Mouse (Mus musculus) embryonic facial prominence, embryonic 13.5 days (tissue): ENCODE data around the gene Prmt3. TPM values are rescaled to one million over a fixed set of nuclear protein-coding genes. Genes with fewer than 3 reads are reported as not detected.
A peak's percentile ranks its signal among the peaks of the same experiment; 100 is the strongest.

Source experiments
- ATAC-seq: fragments of 200-750 bp; cut with Nextera tagmentation; 2 replicates; pipeline ENCODE4 v1.8.0; 2017; ENCODE audit warnings: low read depth; ENCODE audit not compliant: insufficient number of reproducible peaks, insufficient read depth, low FRiP score, low TSS enrichment
- H3K27ac ChIP-seq: fragments of 300-500 bp; sonication (generic); 2 replicates; pipeline ENCODE4 v1.5.1; 2015; ENCODE audit warnings: moderate library complexity, mild to moderate bottlenecking, inconsistent platforms
- H3K27me3 ChIP-seq: fragments of 300-500 bp; sonication (generic); 2 replicates; pipeline ENCODE4 v1.6.1; 2015; ENCODE audit warnings: mild to moderate bottlenecking, inconsistent platforms
- H3K36me3 ChIP-seq: fragments of 300-500 bp; sonication (generic); 2 replicates; pipeline ENCODE4 v1.6.1; 2015; ENCODE audit warnings: mild to moderate bottlenecking, inconsistent platforms
- H3K4me1 ChIP-seq: fragments of 300-500 bp; sonication (generic); 2 replicates; pipeline ENCODE4 v1.6.1; 2015; ENCODE audit warnings: inconsistent platforms
- H3K4me2 ChIP-seq: fragments of 300-500 bp; sonication (generic); 2 replicates; pipeline ENCODE4 v1.6.1; 2015; ENCODE audit warnings: moderate library complexity, mild to moderate bottlenecking, inconsistent platforms
- H3K4me3 ChIP-seq: fragments of 300-500 bp; sonication (generic); 2 replicates; pipeline ENCODE4 v1.5.1; 2015; ENCODE audit warnings: mild to moderate bottlenecking, inconsistent platforms
- H3K9ac ChIP-seq: fragments of 300-500 bp; sonication (generic); 2 replicates; pipeline ENCODE4 v1.6.1; 2015; ENCODE audit warnings: mild to moderate bottlenecking, inconsistent platforms
- H3K9me3 ChIP-seq: fragments of 300-500 bp; sonication (generic); 2 replicates; pipeline ENCODE4 v1.6.1; 2016; ENCODE audit warnings: inconsistent platforms
- WGBS: fragments of 180-500 bp; shearing (Covaris S2); methylation state at CpG from one replicate; pipeline ENCODE4 v1.1.7; 2015; ENCODE audit warnings: mixed read lengths; 5-methylcytosine and 5-hydroxymethylcytosine counted together
- polyA plus RNA-seq: library from polyadenylated mRNA; unstranded; fragments of >200 nt; fragmentation: Nextera tagmentation; extraction: Ambion mirVana; gene quantifications from 2 replicates; pipeline ENCODE4 v1.2.1, GENCODE M21; 2015

The Prmt3 gene
- polyA plus RNA-seq, 1 experiment from 2014 or later, result 53.0 TPM

- no peak overlapping the region for H3K4me3 ChIP-seq
- no peak overlapping the region for H3K27ac ChIP-seq
- no peaks in the 10 kb centered on the region for H3K27me3 ChIP-seq
- no peak overlapping the region for H3K9ac ChIP-seq
- H3K36me3 ChIP-seq, result peaks cover 18% of the 10 kb centered on the region
- no peaks in the 10 kb centered on the region for H3K4me1 ChIP-seq
- no peaks in the 10 kb centered on the region for H3K9me3 ChIP-seq
- no peak overlapping the region for H3K4me2 ChIP-seq
- ATAC-seq, result no peak
- 94% methylated on average over 3 of the region's 3 CpGs for WGBS
Measured at GRCm38 (mm10) chr7:49859820-49860219, 81.7 kb downstream of the Prmt3 start.

- 89% methylated on average over 2 of the region's 2 CpGs for WGBS
Measured at GRCm38 (mm10) chr7:49861196-49861595, 83.0 kb downstream of the Prmt3 start.

GRCm38 (mm10) chr7:49863753-49864152, 85.6 kb downstream of the Prmt3 start:
- Histone ChIP-seq H3K27me3 (no peaks in the 10 kb centered on the region), H3K27ac (no peak overlapping the region), H3K9ac (no peak overlapping the region), H3K4me2 (no peak overlapping the region), H3K4me1 (no peaks in the 10 kb centered on the region), H3K4me3 (no peak overlapping the region), H3K9me3 (no peaks in the 10 kb centered on the region), H3K36me3 (0 out of 2 replicates have a peak, but pooled peaks cover 2% of the 10 kb centered on the region)
- ATAC-seq, result no peak
- WGBS, result 68% methylated on average over 3 of the region's 3 CpGs

More at GRCm38 (mm10) chr7:49861196-49861595, 83.0 kb downstream of the Prmt3 start:
- no peak overlapping the region for H3K27ac ChIP-seq
- H3K9ac ChIP-seq, result no peak overlapping the region
- H3K4me1 ChIP-seq, result no peaks in the 10 kb centered on the region
- ATAC-seq, result no peak
- H3K27me3 ChIP-seq, result no peaks in the 10 kb centered on the region
- no peak overlapping the region for H3K4me2 ChIP-seq
- no peak overlapping the region for H3K4me3 ChIP-seq
- H3K9me3 ChIP-seq, result no peaks in the 10 kb centered on the region
- peaks cover 18% of the 10 kb centered on the region for H3K36me3 ChIP-seq

- no peak overlapping the region for H3K4me2 ChIP-seq
- no peak overlapping the region for H3K27ac ChIP-seq
- H3K4me1 ChIP-seq, result no peaks in the 10 kb centered on the region
- H3K36me3 ChIP-seq, result no peaks in the 10 kb centered on the region
- no peak overlapping the region for H3K9ac ChIP-seq
- ATAC-seq, result no peak
- H3K9me3 ChIP-seq, result no peaks in the 10 kb centered on the region
- H3K4me3 ChIP-seq, result no peak overlapping the region
- H3K27me3 ChIP-seq, result no peaks in the 10 kb centered on the region
- WGBS, result 61% methylated on average over 5 of the region's 5 CpGs
Measured at GRCm38 (mm10) chr7:49869656-49870055, 91.5 kb downstream of the Prmt3 start.

GRCm38 (mm10) chr7:49870276-49870675, 92.1 kb downstream of the Prmt3 start:
- no peaks in the 10 kb centered on the region for H3K36me3 ChIP-seq
- H3K4me1 ChIP-seq, result no peaks in the 10 kb centered on the region
- H3K9me3 ChIP-seq, result no peaks in the 10 kb centered on the region
- no peak for ATAC-seq
- H3K27me3 ChIP-seq, result no peaks in the 10 kb centered on the region
- no peak overlapping the region for H3K9ac ChIP-seq
- H3K4me3 ChIP-seq, result no peak overlapping the region
- 74% methylated on average over 3 of the region's 3 CpGs for WGBS
- no peak overlapping the region for H3K27ac ChIP-seq
- no peak overlapping the region for H3K4me2 ChIP-seq

GRCm38 (mm10) chr7:49877307-49877706, 99.2 kb downstream of the Prmt3 start:
- H3K27ac ChIP-seq, result no peak overlapping the region
- H3K4me3 ChIP-seq, result no peak overlapping the region
- H3K36me3 ChIP-seq, result no peaks in the 10 kb centered on the region
- no peak overlapping the region for H3K4me2 ChIP-seq
- peaks cover 3% of the 10 kb centered on the region for H3K4me1 ChIP-seq
- WGBS, result 83% methylated on average over 5 of the region's 5 CpGs
- no peak overlapping the region for H3K9ac ChIP-seq
- no peaks in the 10 kb centered on the region for H3K9me3 ChIP-seq
- peak; percentile 26; the same call in 1 of the 2 replicates for ATAC-seq
- H3K27me3 ChIP-seq, result no peaks in the 10 kb centered on the region

- 58% methylated on average over 13 of the region's 13 CpGs for WGBS
- no peak for ATAC-seq
- H3K4me1 ChIP-seq, result peaks cover 11% of the 10 kb centered on the region
- no peaks in the 10 kb centered on the region for H3K27me3 ChIP-seq
- H3K36me3 ChIP-seq, result no peaks in the 10 kb centered on the region
- no peak overlapping the region for H3K4me3 ChIP-seq
- H3K27ac ChIP-seq, result no peak overlapping the region
- no peak overlapping the region for H3K9ac ChIP-seq
- H3K4me2 ChIP-seq, result no peak overlapping the region
- no peaks in the 10 kb centered on the region for H3K9me3 ChIP-seq
Measured at GRCm38 (mm10) chr7:49879051-49879450, 100.9 kb downstream of the Prmt3 start.

GRCm38 (mm10) chr7:49879998-49880707, 102.0 kb downstream of the Prmt3 start:
- no peak overlapping the region for H3K4me2 ChIP-seq
- no peaks in the 10 kb centered on the region for H3K36me3 ChIP-seq
- no peaks in the 10 kb centered on the region for H3K27me3 ChIP-seq
- H3K9ac ChIP-seq, result no peak overlapping the region
- WGBS, result 78% methylated on average over 8 of the region's 8 CpGs
- no peaks in the 10 kb centered on the region for H3K9me3 ChIP-seq
- no peak overlapping the region for H3K4me3 ChIP-seq
- no peak overlapping the region for H3K27ac ChIP-seq
- no peak for ATAC-seq
- peaks cover 11% of the 10 kb centered on the region for H3K4me1 ChIP-seq

- Histone ChIP-seq H3K36me3 (no peaks in the 10 kb centered on the region), H3K27ac (no peak overlapping the region), H3K9me3 (no peaks in the 10 kb centered on the region), H3K27me3 (no peaks in the 10 kb centered on the region), H3K4me2 (0 out of 2 replicates have a peak overlapping the region, but pooled peaks have one; percentile 16), H3K4me3 (no peak overlapping the region), H3K4me1 (peaks cover 11% of the 10 kb centered on the region), H3K9ac (no peak overlapping the region)
- ATAC-seq, result no peak
- WGBS, result 15% methylated on average over 4 of the region's 4 CpGs
Measured at GRCm38 (mm10) chr7:49882288-49882687, 104.1 kb downstream of the Prmt3 start.

- Histone ChIP-seq H3K36me3 (no peaks in the 10 kb centered on the region), H3K9ac (0 out of 2 replicates have a peak overlapping the region, but pooled peaks have one; percentile 28), H3K4me1 (peaks cover 11% of the 10 kb centered on the region), H3K9me3 (no peaks in the 10 kb centered on the region), H3K4me3 (no peak overlapping the region), H3K27ac (no peak overlapping the region), H3K27me3 (no peaks in the 10 kb centered on the region), H3K4me2 (0 out of 2 replicates have a peak overlapping the region, but pooled peaks have one; percentile 16)
- no peak for ATAC-seq
- WGBS, result 22% methylated on average over 16 of the region's 16 CpGs
Measured at GRCm38 (mm10) chr7:49882694-49883389, 104.7 kb downstream of the Prmt3 start.

- 70% methylated on average over 2 of the region's 2 CpGs for WGBS
- H3K4me2 ChIP-seq, result no peak overlapping the region
- no peaks in the 10 kb centered on the region; the same call in 1 of the 2 replicates for H3K27me3 ChIP-seq
- ATAC-seq, result no peak
- no peaks in the 10 kb centered on the region for H3K9me3 ChIP-seq
- no peak overlapping the region for H3K9ac ChIP-seq
- H3K27ac ChIP-seq, result no peak overlapping the region
- H3K4me3 ChIP-seq, result no peak overlapping the region
- H3K36me3 ChIP-seq, result no peaks in the 10 kb centered on the region
- peaks cover 2% of the 10 kb centered on the region; the same call in 1 of the 2 replicates for H3K4me1 ChIP-seq
Measured at GRCm38 (mm10) chr7:49887776-49888390, 109.7 kb downstream of the Prmt3 start.
